Mouse (Mus musculus) left cerebral cortex, postnatal 14 days (tissue): Measurements from ENCODE around the gene Gm12184. TPM values are rescaled to one million over a fixed set of nuclear protein-coding genes. Genes with fewer than 3 reads are reported as not detected.
"Not testable (repeated sequence)": the region's sequence is repeated elsewhere in the genome, so short reads cannot be mapped to it uniquely, and the experiment has no call there.

ENCODE experiments used
- DNase-seq, 2 experiments: peaks; one replicate each; pipeline ENCODE4 v3.0.0; 2021 to 2022; ENCODE audit warnings: low spot score in 2 of 2, mixed read lengths in 1 of 2
- intact Hi-C: fragments of 180-260 bp; cut with DNase I; formaldehyde crosslinking; loops from one replicate; pipeline ENCODE4 v1.15.1; 2025
- total RNA-seq, 2 experiments: library from RNA; stranded (reverse); gene quantifications; 2 replicates each; pipeline ENCODE4 v1.2.3; 2021

Gene Gm12184
- total RNA-seq, 2 experiments from 2014 or later: 1.2 to 1.6 TPM

- no peak for DNase-seq
- intact Hi-C loops: loop anchor here (10.0 kb wide), 1 partner anchor 393 kb away; the partner anchor contains the start of gene Mgat1
Measured at GRCm38 (mm10) chr11:48852190-48852589, 25.7 kb upstream of the Gm12184 start.

GRCm38 (mm10) chr11:48851270-48851995 is 25.0 kb upstream of the Gm12184 start:
- intact Hi-C loops: loop anchor here (10.0 kb wide), 1 partner anchor 393 kb away; the partner anchor contains the start of gene Mgat1
- DNase-seq: no peak

- no peak for DNase-seq
- intact Hi-C loops: loop anchor here (10.0 kb wide), 1 partner anchor 395 kb away; the partner anchor contains the start of gene Mgat1
Measured at GRCm38 (mm10) chr11:48850240-48850639, 23.8 kb upstream of the Gm12184 start.

GRCm38 (mm10) chr11:48846881-48847280 is 20.4 kb upstream of the Gm12184 start:
- intact Hi-C loops: no loop called here
- DNase-seq: no peak

- DNase-seq, intact Hi-C loops: not testable (repeated sequence)
Measured at GRCm38 (mm10) chr11:48846362-48846761, 19.9 kb upstream of the Gm12184 start.

- DNase-seq: no peak
- intact Hi-C loops: no loop called here
Measured at GRCm38 (mm10) chr11:48845244-48845815, 18.9 kb upstream of the Gm12184 start.

GRCm38 (mm10) chr11:48844309-48844708 is 17.9 kb upstream of the Gm12184 start:
- DNase-seq: no peak
- intact Hi-C loops: no loop called here

- intact Hi-C loops: no loop called here
- no peak for DNase-seq
Measured at GRCm38 (mm10) chr11:48843202-48843601, 16.7 kb upstream of the Gm12184 start.

GRCm38 (mm10) chr11:48842378-48842792 is 15.9 kb upstream of the Gm12184 start:
- intact Hi-C loops: no loop called here
- DNase-seq: no peak

GRCm38 (mm10) chr11:48841213-48841612 is 14.8 kb upstream of the Gm12184 start:
- DNase-seq: no peak
- intact Hi-C loops: no loop called here

- intact Hi-C loops: no loop called here
- no peak for DNase-seq
Measured at GRCm38 (mm10) chr11:48840805-48841204, 14.3 kb upstream of the Gm12184 start.

GRCm38 (mm10) chr11:48838879-48839680 is 12.6 kb upstream of the Gm12184 start:
- no peak for DNase-seq
- intact Hi-C loops: no loop called here

- intact Hi-C loops: no loop called here
- DNase-seq: no peak
Measured at GRCm38 (mm10) chr11:48838181-48838797, 11.8 kb upstream of the Gm12184 start.

- intact Hi-C loops: no loop called here
- DNase-seq: peak in 1 of 2 experiments; percentile 53
Measured at GRCm38 (mm10) chr11:48837310-48838180, 11.1 kb upstream of the Gm12184 start.

GRCm38 (mm10) chr11:48836990-48837309 is 10.5 kb upstream of the Gm12184 start:
- intact Hi-C loops: no loop called here
- DNase-seq: no peak

- no peak for DNase-seq
- intact Hi-C loops: loop anchor here (2.0 kb wide), 2 partner anchors 17 to 21 kb away; no protein-coding TSS in a partner anchor
Measured at GRCm38 (mm10) chr11:48835923-48836322, 9.5 kb upstream of the Gm12184 start.

- intact Hi-C loops: loop anchor here (2.0 kb wide), 2 partner anchors 15 to 23 kb away; no protein-coding TSS in a partner anchor
- DNase-seq: peak; percentile 89 to 95
Measured at GRCm38 (mm10) chr11:48833731-48834639, 7.5 kb upstream of the Gm12184 start.
